Mouse (Mus musculus): ENCODE measurements at regions not wholly inside any gene's neighbourhood (a gene's known extent, or its start where the extent isn't known, plus 50 kb on each side); places are given as distances from the start of the nearest gene placed in this dataset.
A peak's percentile ranks its signal among the peaks of the same experiment; 100 is the strongest.

- Histone ChIP-seq H3K4me2 (ENCODE audit: low read depth, low read length) (no peak overlapping the region), H3K36me3 (ENCODE audit: insufficient read depth, low read length) (no peaks in the 10 kb centered on the region), H3K27me3 (ENCODE audit: insufficient read depth, low read length) (no peaks in the 10 kb centered on the region), H3K4me1 (ENCODE audit: insufficient read depth, low read length) (peaks cover 4% of the 10 kb centered on the region; the same call in 1 of the 2 replicates), H3K9ac (replicated peaks; ENCODE audit: low read length) (no peak overlapping the region), H3K4me3 (ENCODE audit: low read length) (no peak overlapping the region), H3K27ac (no peak overlapping the region), H3K9me3 (ENCODE audit: low read length) (no peaks in the 10 kb centered on the region)
- peak; percentile 15 for DNase-seq (ENCODE audit: low spot score)
- ATAC-seq = 0 out of 2 replicates have a peak, but pooled peaks have one; percentile 18
- TF ChIP-seq CTCF (IDR thresholded peaks at IDR 0.05; ENCODE audit: low read depth) = no peak
- WGBS = 47% methylated on average over 9 of the region's 9 CpGs
Observed at GRCm38 (mm10) chr4:55215425-55216174, 134.2 kb upstream of the Rad23b start.

GRCm38 (mm10) chr4:55216175-55216545, 133.7 kb upstream of the Rad23b start:
- Histone ChIP-seq H3K27ac (no peak overlapping the region), H3K4me1 (ENCODE audit: insufficient read depth, low read length) (peaks cover 4% of the 10 kb centered on the region; the same call in 1 of the 2 replicates), H3K36me3 (ENCODE audit: insufficient read depth, low read length) (no peaks in the 10 kb centered on the region), H3K9me3 (ENCODE audit: low read length) (no peaks in the 10 kb centered on the region), H3K27me3 (ENCODE audit: insufficient read depth, low read length) (no peaks in the 10 kb centered on the region), H3K4me2 (ENCODE audit: low read depth, low read length) (no peak overlapping the region), H3K9ac (replicated peaks; ENCODE audit: low read length) (no peak overlapping the region), H3K4me3 (ENCODE audit: low read length) (no peak overlapping the region)
- TF ChIP-seq CTCF (IDR thresholded peaks at IDR 0.05; ENCODE audit: low read depth) = no peak
- 51% methylated on average over 6 of the region's 6 CpGs for WGBS
- ATAC-seq = no peak
- peak; percentile 3 for DNase-seq (ENCODE audit: low spot score)

GRCm38 (mm10) chr4:55225766-55226165, 124.1 kb upstream of the Rad23b start:
- no peak for ATAC-seq
- TF ChIP-seq CTCF (IDR thresholded peaks at IDR 0.05; ENCODE audit: low read depth) = no peak
- DNase-seq (ENCODE audit: low spot score) = no peak

GRCm38 (mm10) chr4:55227394-55227793, 122.4 kb upstream of the Rad23b start:
- peak; percentile 28 for DNase-seq (ENCODE audit: low spot score)
- ATAC-seq = no peak
- no peaks in the 10 kb centered on the region for H3K9me3 ChIP-seq (ENCODE audit: low read length)
- no peak overlapping the region for H3K4me3 ChIP-seq (ENCODE audit: low read length)
- H3K27ac ChIP-seq = no peak overlapping the region
- no peaks in the 10 kb centered on the region for H3K27me3 ChIP-seq (ENCODE audit: insufficient read depth, low read length)
- H3K36me3 ChIP-seq (ENCODE audit: insufficient read depth, low read length) = no peaks in the 10 kb centered on the region
- WGBS = 67% methylated on average over 3 of the region's 3 CpGs
- no peaks in the 10 kb centered on the region for H3K4me1 ChIP-seq (ENCODE audit: insufficient read depth, low read length)
- no peak overlapping the region for H3K9ac ChIP-seq (replicated peaks; ENCODE audit: low read length)
- TF ChIP-seq CTCF (IDR thresholded peaks at IDR 0.05; ENCODE audit: low read depth) = peak; percentile 50
- no peak overlapping the region for H3K4me2 ChIP-seq (ENCODE audit: low read depth, low read length)

More at GRCm38 (mm10) chr4:55225766-55226165, 124.1 kb upstream of the Rad23b start:
- no peak overlapping the region for H3K4me3 ChIP-seq (ENCODE audit: low read length)
- no peak overlapping the region for H3K9ac ChIP-seq (replicated peaks; ENCODE audit: low read length)
- no peak overlapping the region for H3K27ac ChIP-seq
- no peaks in the 10 kb centered on the region for H3K27me3 ChIP-seq (ENCODE audit: insufficient read depth, low read length)
- H3K9me3 ChIP-seq (ENCODE audit: low read length) = no peaks in the 10 kb centered on the region
- H3K4me1 ChIP-seq (ENCODE audit: insufficient read depth, low read length) = no peaks in the 10 kb centered on the region
- no peak overlapping the region for H3K4me2 ChIP-seq (ENCODE audit: low read depth, low read length)
- H3K36me3 ChIP-seq (ENCODE audit: insufficient read depth, low read length) = no peaks in the 10 kb centered on the region
- WGBS = 82% methylated on average over 5 of the region's 5 CpGs

GRCm38 (mm10) chr4:55231522-55231921, 118.3 kb upstream of the Rad23b start:
- Histone ChIP-seq H3K4me1 (ENCODE audit: insufficient read depth, low read length) (no peaks in the 10 kb centered on the region), H3K4me3 (ENCODE audit: low read length) (no peak overlapping the region), H3K4me2 (ENCODE audit: low read depth, low read length) (no peak overlapping the region), H3K27me3 (ENCODE audit: insufficient read depth, low read length) (no peaks in the 10 kb centered on the region), H3K27ac (no peak overlapping the region), H3K36me3 (ENCODE audit: insufficient read depth, low read length) (no peaks in the 10 kb centered on the region), H3K9me3 (ENCODE audit: low read length) (no peaks in the 10 kb centered on the region), H3K9ac (replicated peaks; ENCODE audit: low read length) (no peak overlapping the region)
- 33% methylated on average over 4 of the region's 4 CpGs for WGBS
- peak; percentile 65 for TF ChIP-seq CTCF (IDR thresholded peaks at IDR 0.05; ENCODE audit: low read depth)
- DNase-seq (ENCODE audit: low spot score) = peak; percentile 36
- ATAC-seq = no peak

- DNase-seq (ENCODE audit: low spot score) (no peak), ATAC-seq (no peak)
- 46% methylated on average over 6 of the region's 6 CpGs for WGBS
- H3K4me3 ChIP-seq (ENCODE audit: low read length) = no peak overlapping the region
- no peak overlapping the region for H3K27ac ChIP-seq
- no peaks in the 10 kb centered on the region for H3K36me3 ChIP-seq (ENCODE audit: insufficient read depth, low read length)
- TF ChIP-seq CTCF (IDR thresholded peaks at IDR 0.05; ENCODE audit: low read depth) = no peak
- no peaks in the 10 kb centered on the region for H3K27me3 ChIP-seq (ENCODE audit: insufficient read depth, low read length)
- H3K9ac ChIP-seq (replicated peaks; ENCODE audit: low read length) = no peak overlapping the region
- H3K4me1 ChIP-seq (ENCODE audit: insufficient read depth, low read length) = no peaks in the 10 kb centered on the region
- no peaks in the 10 kb centered on the region for H3K9me3 ChIP-seq (ENCODE audit: low read length)
- no peak overlapping the region for H3K4me2 ChIP-seq (ENCODE audit: low read depth, low read length)
Observed at GRCm38 (mm10) chr4:55237856-55238255, 112.0 kb upstream of the Rad23b start.

- WGBS = 4% methylated on average over 7 of the region's 7 CpGs
- H3K9ac ChIP-seq (replicated peaks; ENCODE audit: low read length) = no peak overlapping the region
- no peaks in the 10 kb centered on the region for H3K36me3 ChIP-seq (ENCODE audit: insufficient read depth, low read length)
- H3K9me3 ChIP-seq (ENCODE audit: low read length) = no peaks in the 10 kb centered on the region
- TF ChIP-seq CTCF (IDR thresholded peaks at IDR 0.05; ENCODE audit: low read depth) = peak; percentile 99
- H3K4me3 ChIP-seq (ENCODE audit: low read length) = no peak overlapping the region
- no peaks in the 10 kb centered on the region for H3K27me3 ChIP-seq (ENCODE audit: insufficient read depth, low read length)
- no peak overlapping the region for H3K27ac ChIP-seq
- DNase-seq (ENCODE audit: low spot score) (peak; percentile 89), ATAC-seq (peak; percentile 70)
- no peak overlapping the region for H3K4me2 ChIP-seq (ENCODE audit: low read depth, low read length)
- no peaks in the 10 kb centered on the region for H3K4me1 ChIP-seq (ENCODE audit: insufficient read depth, low read length)
Observed at GRCm38 (mm10) chr4:55240450-55240849, 109.4 kb upstream of the Rad23b start.

All from hindbrain, postnatal 0 days (tissue).